Mouse (Mus musculus) liver, adult 2 months (tissue): Measurements from ENCODE around the gene Vars2.

Source experiments
- CTCF ChIP-seq: fragments of 200-500 bp; IDR thresholded peaks from 2 replicates; pipeline ENCODE4 v1.5.1; 2011; ENCODE audit warnings: low read depth, low read length, control low read depth
- POLR2A ChIP-seq: fragments of 200-500 bp; IDR thresholded peaks from 2 replicates; pipeline ENCODE4 v1.6.1; 2011; ENCODE audit warnings: low read length, control low read depth; ENCODE audit not compliant: insufficient read depth; ENCODE audit errors: extremely low read depth

- no peak for TF ChIP-seq CTCF
- no peak for TF ChIP-seq POLR2A
Observed at GRCm38 (mm10) chr17:35653086-35653485, 14.3 kb downstream of the Vars2 start.
